Comparison of ENCODE assay signal across 8 mouse cellular contexts in the genomic region with DNA sequence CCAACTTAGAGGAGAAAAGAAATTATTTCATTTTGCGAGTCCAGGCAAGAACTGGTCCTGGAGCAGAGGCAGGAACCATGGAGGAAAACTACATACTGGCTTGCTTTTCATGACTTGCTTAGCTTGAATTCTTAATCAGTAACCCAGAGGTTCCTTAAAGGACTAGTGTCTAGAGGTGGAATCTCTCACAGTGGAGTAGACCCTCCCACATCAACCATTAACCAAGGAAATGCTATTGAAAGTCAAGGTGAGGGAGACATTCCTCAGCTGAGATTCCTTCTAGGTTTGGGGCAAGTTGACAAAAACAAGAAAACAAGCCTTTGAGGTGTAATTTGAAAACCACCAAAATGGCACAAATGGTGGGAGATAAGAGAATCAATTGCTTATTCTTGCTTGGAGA. TPM values are rescaled to one million over a fixed set of nuclear protein-coding genes. Genes with fewer than 3 reads are reported as not detected.
DNase-seq lines count a peak whose midpoint lies in the region; ATAC-seq and TF ChIP-seq lines count a peak whose summit lies in the region.

Scp2 (minus strand) TSS at position 119 of the 400 bp plus-strand sequence.

- intact Hi-C loops in gastrocnemius, adult 2 months (cut with DNase I): no loop called here

- TF ChIP-seq EP300 in stomach, postnatal 0 days (optimal IDR thresholded peaks at IDR 0.05): no peak

- no peak for ATAC-seq in hindbrain, embryonic 16.5 days
- ATAC-seq in liver, embryonic 12.5 days: no peak
- ATAC-seq in stomach, postnatal 0 days (ENCODE audit: low FRiP score, low TSS enrichment): no peak

- no peaks in the 10 kb centered on the region for H3K27me3 ChIP-seq in hindbrain, embryonic 16.5 days (replicated peaks; ENCODE audit: control insufficient read depth, insufficient read depth, low read length)
- H3K27me3 ChIP-seq in liver, embryonic 12.5 days (replicated peaks): no peaks in the 10 kb centered on the region
- no peaks in the 10 kb centered on the region for H3K27me3 ChIP-seq in stomach, postnatal 0 days (ENCODE audit: control insufficient read depth, insufficient read depth, low read length)

- H3K9me3 ChIP-seq in hindbrain, embryonic 16.5 days (ENCODE audit: control insufficient read depth, low read length): no peaks in the 10 kb centered on the region
- peaks cover 8% of the 10 kb centered on the region; the same call in 1 of the 2 replicates for H3K9me3 ChIP-seq in liver, embryonic 12.5 days (replicated peaks)
- no peaks in the 10 kb centered on the region for H3K9me3 ChIP-seq in stomach, postnatal 0 days (ENCODE audit: control insufficient read depth, low read length)

- H3K4me2 ChIP-seq in hindbrain, embryonic 16.5 days (ENCODE audit: low read length): no peak within 1 kb of the TSS
- no peak within 1 kb of the TSS for H3K4me2 ChIP-seq in liver, embryonic 12.5 days
- H3K4me2 ChIP-seq in stomach, postnatal 0 days (replicated peaks; ENCODE audit: low read depth): no peak within 1 kb of the TSS

- H3K27ac ChIP-seq in gastrocnemius, adult 2 months: no peak within 1 kb of the TSS
- no peak within 1 kb of the TSS for H3K27ac ChIP-seq in hindbrain, embryonic 16.5 days (ENCODE audit: low read depth, low read length)
- H3K27ac ChIP-seq in liver, embryonic 12.5 days: no peak within 1 kb of the TSS
- no peak within 1 kb of the TSS for H3K27ac ChIP-seq in stomach, postnatal 0 days (replicated peaks)

- WGBS in hindbrain, embryonic 16.5 days: 98% methylated on average over 1 of the region's 1 CpGs
- 60% methylated on average over 1 of the region's 1 CpGs for WGBS in liver, embryonic 12.5 days (ENCODE audit: insufficient replicate concordance)
- 78% methylated on average over 1 of the region's 1 CpGs for WGBS in stomach, postnatal 0 days

- H3K4me3 ChIP-seq in gastrocnemius, adult 2 months: no peak within 1 kb of the TSS
- H3K4me3 ChIP-seq in hindbrain, embryonic 16.5 days (ENCODE audit: low read length): no peak within 1 kb of the TSS
- H3K4me3 ChIP-seq in liver, embryonic 12.5 days: no peak within 1 kb of the TSS
- no peak within 1 kb of the TSS for H3K4me3 ChIP-seq in stomach, postnatal 0 days (ENCODE audit: low read depth, low read length)

- no peaks in the 10 kb centered on the region for H3K36me3 ChIP-seq in hindbrain, embryonic 16.5 days (ENCODE audit: control insufficient read depth, insufficient read depth, low read length)
- no peaks in the 10 kb centered on the region for H3K36me3 ChIP-seq in liver, embryonic 12.5 days
- no peaks in the 10 kb centered on the region for H3K36me3 ChIP-seq in stomach, postnatal 0 days (ENCODE audit: control insufficient read depth, insufficient read depth, low read length)

- DNase-seq in frontal cortex, adult 2 months (ENCODE audit: extremely low spot score in 1 of 2, low spot score in 1 of 2): no peak
- DNase-seq in frontal cortex, postnatal 10 days (ENCODE audit: low spot score in 2 of 2): no peak
- no peak for DNase-seq in adrenal gland, adult 8-10 months
- DNase-seq in gastrocnemius, adult 2 months: no peak
- DNase-seq in stomach, postnatal 0 days (ENCODE audit: low spot score): no peak
- DNase-seq in ovary, postnatal 36 days (ENCODE audit: low spot score): no peak

- H3K9ac ChIP-seq in hindbrain, embryonic 16.5 days (ENCODE audit: low read depth, low read length): no peak within 1 kb of the TSS
- H3K9ac ChIP-seq in liver, embryonic 12.5 days: no peak within 1 kb of the TSS
- H3K9ac ChIP-seq in stomach, postnatal 0 days (ENCODE audit: low read length): no peak within 1 kb of the TSS

- H3K4me1 ChIP-seq in hindbrain, embryonic 16.5 days (ENCODE audit: control insufficient read depth, insufficient read depth, low read depth, low read length): no peaks in the 10 kb centered on the region
- H3K4me1 ChIP-seq in liver, embryonic 12.5 days: no peaks in the 10 kb centered on the region
- H3K4me1 ChIP-seq in stomach, postnatal 0 days (replicated peaks; ENCODE audit: control insufficient read depth, insufficient read depth): no peaks in the 10 kb centered on the region

- no peak for TF ChIP-seq CTCF in gastrocnemius, adult 2 months (IDR thresholded peaks at IDR 0.05)
- no peak for TF ChIP-seq CTCF in stomach, postnatal 0 days (IDR thresholded peaks at IDR 0.05; ENCODE audit: low read depth)

RNA-seq across cellular contexts. Expression of gene Scp2, which starts in this region (rescaled TPM):
- 218 and 242 TPM in 2 replicates for polyA plus RNA-seq in frontal cortex, adult 2 months (2012; rRNA removed)
- 100 to 1,000 TPM; 204 to 358 (median 307) TPM for total RNA-seq in adrenal gland, adult 8-10 months (2022)
- 100 to 1,000 TPM; 140 to 152 TPM for total RNA-seq in gastrocnemius, adult 2 months (2021)
- polyA plus RNA-seq in hindbrain, embryonic 16.5 days (2015; fragmentation: Nextera tagmentation; extraction: Ambion mirVana): 211 and 220 TPM in 2 replicates
- 196 and 198 TPM in 2 replicates for polyA plus RNA-seq in liver, embryonic 12.5 days (2016; fragmentation: Nextera tagmentation; extraction: Ambion mirVana)
- polyA plus RNA-seq in stomach, postnatal 0 days (2015; fragmentation: Nextera tagmentation; extraction: Ambion mirVana): 320 and 329 TPM in 2 replicates
